Mouse (Mus musculus) ES-Bruce4 (cell line): ENCODE measurements around the gene Bmp2k.

Source experiments
- CTCF ChIP-seq: IDR thresholded peaks from one replicate; pipeline ENCODE4 v1.8.1; 2011; ENCODE audit warnings: low read depth, low read length
- EP300 ChIP-seq: IDR thresholded peaks from 2 replicates; pipeline ENCODE4 v1.6.1; 2011; ENCODE audit warnings: low read depth, low read length; ENCODE audit not compliant: insufficient read depth

DNA sequence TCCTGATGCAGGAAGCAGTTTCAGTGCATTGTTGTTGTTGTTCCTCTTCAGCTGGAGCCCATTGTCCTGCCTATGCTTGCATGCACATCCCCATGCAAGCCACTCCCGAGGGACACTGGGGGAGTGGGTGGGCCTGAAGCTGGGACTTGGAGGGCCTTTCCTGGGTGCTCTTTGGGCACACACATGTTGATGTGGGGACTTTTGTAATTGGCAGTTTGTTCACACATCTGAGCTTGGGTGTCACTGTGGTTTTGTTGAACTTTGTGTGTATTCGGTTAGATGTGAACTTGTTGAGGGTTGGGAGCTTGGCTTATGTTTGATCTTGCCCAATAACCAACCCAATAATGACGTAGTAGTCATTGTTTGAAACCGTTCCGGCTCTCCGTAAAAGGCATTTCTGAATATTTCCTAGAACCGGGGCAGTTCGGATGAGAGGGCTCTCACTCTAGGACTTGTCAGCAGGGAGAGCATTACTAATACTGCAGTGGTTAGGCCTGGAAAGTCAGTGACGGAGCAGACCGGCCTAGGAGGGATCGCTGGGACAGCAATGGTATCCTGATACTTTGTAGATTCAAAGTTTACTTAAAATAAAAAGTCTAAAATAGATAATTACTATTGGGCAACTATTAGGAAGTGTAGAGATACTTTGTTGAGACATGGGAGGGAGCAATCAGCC, 78.1 kb downstream of the Bmp2k start:
- TF ChIP-seq CTCF (no peak), EP300 (no peak)
